Mouse (Mus musculus): Measurements from ENCODE around the gene Rapgef4. TPM values are rescaled to one million over a fixed set of nuclear protein-coding genes. Genes with fewer than 3 reads are reported as not detected.
A peak's percentile ranks its signal among the peaks of the same experiment; 100 is the strongest.

The Rapgef4 gene
- total and polyA plus RNA-seq, 2 experiments from 2014 or later: 48.5 to 78.6 TPM

GRCm38 (mm10) chr2:71941005-71941720 is 39.9 kb upstream of the Rapgef4 start:
- no peaks in the 10 kb centered on the region for H3K9me3 ChIP-seq (ENCODE audit: low read length)
- WGBS: 93% methylated on average over 3 of the region's 3 CpGs
- no peak overlapping the region for H3K9ac ChIP-seq (replicated peaks; ENCODE audit: low read length, poor library complexity, severe bottlenecking)
- no peaks in the 10 kb centered on the region for H3K36me3 ChIP-seq (ENCODE audit: insufficient read depth, low read length)
- DNase-seq (ENCODE audit: low spot score): no peak
- TF ChIP-seq CTCF (IDR thresholded peaks at IDR 0.05): no peak
- no peaks in the 10 kb centered on the region for H3K4me1 ChIP-seq (ENCODE audit: insufficient read depth, low read length)
- ATAC-seq (ENCODE audit: low FRiP score): no peak
- H3K27ac ChIP-seq (ENCODE audit: low read depth, low read length): no peak overlapping the region
- no peak overlapping the region for H3K4me2 ChIP-seq (ENCODE audit: low read depth, low read length, poor library complexity, severe bottlenecking)
- H3K4me3 ChIP-seq (ENCODE audit: low read depth, low read length): no peak overlapping the region
- H3K27me3 ChIP-seq (ENCODE audit: insufficient read depth, low read length): no peaks in the 10 kb centered on the region

- Histone ChIP-seq H3K36me3 (ENCODE audit: insufficient read depth, low read length) (no peaks in the 10 kb centered on the region), H3K4me2 (ENCODE audit: low read depth, low read length, poor library complexity, severe bottlenecking) (no peak overlapping the region), H3K27me3 (ENCODE audit: insufficient read depth, low read length) (no peaks in the 10 kb centered on the region), H3K27ac (ENCODE audit: low read depth, low read length) (no peak overlapping the region), H3K4me3 (ENCODE audit: low read depth, low read length) (no peak overlapping the region), H3K4me1 (ENCODE audit: insufficient read depth, low read length) (no peaks in the 10 kb centered on the region), H3K9me3 (ENCODE audit: low read length) (no peaks in the 10 kb centered on the region), H3K9ac (replicated peaks; ENCODE audit: low read length, poor library complexity, severe bottlenecking) (no peak overlapping the region)
- no peak for TF ChIP-seq CTCF (IDR thresholded peaks at IDR 0.05)
- no peak for DNase-seq (ENCODE audit: low spot score)
- ATAC-seq (ENCODE audit: low FRiP score): no peak
- 94% methylated on average over 5 of the region's 5 CpGs for WGBS
These were observed 39.3 kb upstream of the Rapgef4 start for GRCm38 (mm10) chr2:71941721-71942087.

- Histone ChIP-seq H3K4me1 (ENCODE audit: insufficient read depth, low read length) (no peaks in the 10 kb centered on the region), H3K27ac (ENCODE audit: low read depth, low read length) (no peak overlapping the region), H3K9me3 (ENCODE audit: low read length) (no peaks in the 10 kb centered on the region), H3K4me3 (ENCODE audit: low read depth, low read length) (no peak overlapping the region), H3K27me3 (ENCODE audit: insufficient read depth, low read length) (no peaks in the 10 kb centered on the region), H3K36me3 (ENCODE audit: insufficient read depth, low read length) (no peaks in the 10 kb centered on the region), H3K9ac (replicated peaks; ENCODE audit: low read length, poor library complexity, severe bottlenecking) (no peak overlapping the region), H3K4me2 (ENCODE audit: low read depth, low read length, poor library complexity, severe bottlenecking) (no peak overlapping the region)
- no peak for TF ChIP-seq CTCF (IDR thresholded peaks at IDR 0.05)
- DNase-seq (ENCODE audit: low spot score) (peak; percentile 36), ATAC-seq (ENCODE audit: low FRiP score) (no peak)
- WGBS: 60% methylated on average over 4 of the region's 4 CpGs
These were observed 29.8 kb upstream of the Rapgef4 start for GRCm38 (mm10) chr2:71951212-71951611.

GRCm38 (mm10) chr2:71955637-71956036 is 25.4 kb upstream of the Rapgef4 start:
- Histone ChIP-seq H3K27ac (ENCODE audit: low read depth, low read length) (no peak overlapping the region), H3K4me1 (ENCODE audit: insufficient read depth, low read length) (no peaks in the 10 kb centered on the region), H3K9me3 (ENCODE audit: low read length) (no peaks in the 10 kb centered on the region), H3K4me2 (ENCODE audit: low read depth, low read length, poor library complexity, severe bottlenecking) (no peak overlapping the region), H3K4me3 (ENCODE audit: low read depth, low read length) (no peak overlapping the region), H3K36me3 (ENCODE audit: insufficient read depth, low read length) (no peaks in the 10 kb centered on the region), H3K9ac (replicated peaks; ENCODE audit: low read length, poor library complexity, severe bottlenecking) (no peak overlapping the region), H3K27me3 (ENCODE audit: insufficient read depth, low read length) (no peaks in the 10 kb centered on the region)
- DNase-seq (ENCODE audit: low spot score) (peak; percentile 72), ATAC-seq (ENCODE audit: low FRiP score) (no peak)
- WGBS: 24% methylated on average over 8 of the region's 8 CpGs
- peak; percentile 94 for TF ChIP-seq CTCF (IDR thresholded peaks at IDR 0.05)

- ATAC-seq (ENCODE audit: low FRiP score): no peak
- peak; percentile 36 for TF ChIP-seq CTCF (IDR thresholded peaks at IDR 0.05)
- WGBS: 58% methylated on average over 5 of the region's 5 CpGs
These were observed 24.6 kb upstream of the Rapgef4 start for GRCm38 (mm10) chr2:71956463-71956862.

GRCm38 (mm10) chr2:71957951-71958350 is 23.1 kb upstream of the Rapgef4 start:
- Histone ChIP-seq H3K9me3 (ENCODE audit: low read length) (no peaks in the 10 kb centered on the region), H3K27ac (ENCODE audit: low read depth, low read length) (no peak overlapping the region), H3K4me3 (ENCODE audit: low read depth, low read length) (no peak overlapping the region), H3K4me1 (ENCODE audit: insufficient read depth, low read length) (no peaks in the 10 kb centered on the region), H3K36me3 (ENCODE audit: insufficient read depth, low read length) (no peaks in the 10 kb centered on the region), H3K27me3 (ENCODE audit: insufficient read depth, low read length) (no peaks in the 10 kb centered on the region), H3K9ac (replicated peaks; ENCODE audit: low read length, poor library complexity, severe bottlenecking) (no peak overlapping the region), H3K4me2 (ENCODE audit: low read depth, low read length, poor library complexity, severe bottlenecking) (no peak overlapping the region)
- DNase-seq (ENCODE audit: low spot score): no peak
- TF ChIP-seq CTCF (IDR thresholded peaks at IDR 0.05): no peak
- WGBS: 88% methylated on average over 1 of the region's 1 CpGs
- ATAC-seq (ENCODE audit: low FRiP score): no peak

More at GRCm38 (mm10) chr2:71956463-71956862, 24.6 kb upstream of the Rapgef4 start:
- DNase-seq (ENCODE audit: low spot score): peak; percentile 44
- H3K9ac ChIP-seq (replicated peaks; ENCODE audit: low read length, poor library complexity, severe bottlenecking): no peak overlapping the region
- H3K27me3 ChIP-seq (ENCODE audit: insufficient read depth, low read length): no peaks in the 10 kb centered on the region
- no peak overlapping the region for H3K27ac ChIP-seq (ENCODE audit: low read depth, low read length)
- no peaks in the 10 kb centered on the region for H3K4me1 ChIP-seq (ENCODE audit: insufficient read depth, low read length)
- no peaks in the 10 kb centered on the region for H3K36me3 ChIP-seq (ENCODE audit: insufficient read depth, low read length)
- H3K9me3 ChIP-seq (ENCODE audit: low read length): no peaks in the 10 kb centered on the region
- no peak overlapping the region for H3K4me2 ChIP-seq (ENCODE audit: low read depth, low read length, poor library complexity, severe bottlenecking)
- H3K4me3 ChIP-seq (ENCODE audit: low read depth, low read length): no peak overlapping the region
